Mouse (Mus musculus): ENCODE results near the gene Amt.
"Not testable (repeated sequence)": the region's sequence is repeated elsewhere in the genome, so short reads cannot be mapped to it uniquely, and the experiment has no call there.

Amt gene

DNA sequence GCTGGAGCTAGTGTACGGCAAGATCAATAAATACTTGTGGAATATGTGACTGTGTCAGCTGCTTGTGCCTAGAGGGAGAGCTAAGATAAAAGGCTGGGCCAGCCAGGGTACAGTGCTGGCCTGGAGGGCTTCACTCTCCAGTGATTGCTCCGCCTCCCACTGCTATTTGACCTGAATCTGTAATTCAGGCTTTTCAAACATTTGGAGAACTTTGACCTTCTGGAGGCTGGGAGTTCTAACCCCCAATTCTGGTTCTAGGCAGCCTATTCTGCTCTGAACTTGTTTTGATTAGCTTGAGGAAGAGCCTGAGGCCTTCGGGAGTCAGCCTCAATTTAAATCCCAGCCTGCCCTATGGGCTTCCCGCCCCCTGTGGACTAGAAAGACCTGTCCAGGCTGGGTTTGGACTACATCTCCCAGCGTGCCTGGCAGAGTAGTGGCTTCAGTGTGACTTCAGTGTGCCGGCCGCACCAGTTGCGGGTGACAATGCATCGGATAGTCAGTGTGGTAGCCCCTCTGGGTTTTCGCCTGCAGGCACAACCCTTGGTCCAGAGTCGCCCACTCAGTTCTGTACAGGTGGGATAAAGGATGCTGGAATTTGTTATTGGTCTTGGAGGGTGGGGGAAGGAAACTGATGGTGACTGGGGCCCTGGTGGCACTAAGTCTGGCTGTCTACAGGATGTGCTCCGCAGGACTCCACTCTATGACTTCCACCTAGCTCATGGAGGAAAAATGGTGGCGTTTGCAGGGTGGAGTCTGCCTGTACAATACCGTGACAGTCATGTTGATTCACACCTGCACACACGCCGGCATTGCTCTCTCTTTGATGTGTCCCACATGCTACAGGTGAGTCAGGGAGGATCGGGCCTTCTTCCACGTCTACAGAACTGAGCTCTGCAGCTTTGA lies at the start of gene Amt:
Gene Amt, plus strand, starts transcription at position 401 of the 903 bp plus-strand sequence.
- peak; percentile 34 for DNase-seq

GRCm38 (mm10) chr9:108248957-108249356 lies 47.7 kb upstream of the Amt start:
- DNase-seq, result no peak

GRCm38 (mm10) chr9:108251877-108252276 lies 44.8 kb upstream of the Amt start:
- DNase-seq, result no peak

DNA sequence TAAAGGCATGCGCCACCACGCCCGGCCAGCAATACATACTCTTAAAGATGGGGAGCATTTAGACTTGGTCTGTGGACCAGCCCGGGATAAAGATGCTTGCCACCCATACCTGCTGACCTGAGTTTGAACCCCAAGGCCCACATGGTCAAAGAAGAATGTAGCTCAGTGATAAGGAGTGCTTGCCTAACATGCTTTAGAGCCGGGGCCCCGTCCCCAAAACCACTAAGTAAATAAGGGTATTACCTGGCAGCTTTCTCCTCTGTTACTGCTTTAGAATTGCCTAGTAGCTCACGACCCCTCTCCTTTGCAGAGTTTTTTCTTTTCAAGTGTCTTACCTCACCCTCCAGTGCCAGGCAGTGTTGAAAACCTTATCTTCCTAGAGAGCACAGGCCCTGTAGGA lies 43.9 kb upstream of the Amt start:
- DNase-seq, result no peak

DNA sequence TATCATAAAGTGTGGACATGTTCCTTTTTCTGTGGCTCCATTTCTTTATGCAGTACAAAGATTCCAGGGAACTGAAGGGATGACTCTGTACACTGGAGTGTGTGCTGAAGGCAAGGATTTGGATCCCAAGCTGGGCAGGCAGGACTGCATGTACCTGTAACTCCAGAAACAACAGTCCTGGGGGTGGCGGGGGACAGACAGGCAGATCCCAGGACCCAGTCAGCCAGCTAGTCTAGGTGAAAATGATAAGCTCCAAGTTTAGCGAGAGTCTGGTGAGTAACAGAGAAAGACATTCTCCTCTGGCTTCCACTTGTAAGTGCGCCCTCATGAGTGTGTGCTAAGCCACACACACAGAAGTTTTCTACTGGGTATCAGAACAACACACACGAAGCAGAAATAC lies 36.1 kb upstream of the Amt start:
- no peak for DNase-seq

DNA sequence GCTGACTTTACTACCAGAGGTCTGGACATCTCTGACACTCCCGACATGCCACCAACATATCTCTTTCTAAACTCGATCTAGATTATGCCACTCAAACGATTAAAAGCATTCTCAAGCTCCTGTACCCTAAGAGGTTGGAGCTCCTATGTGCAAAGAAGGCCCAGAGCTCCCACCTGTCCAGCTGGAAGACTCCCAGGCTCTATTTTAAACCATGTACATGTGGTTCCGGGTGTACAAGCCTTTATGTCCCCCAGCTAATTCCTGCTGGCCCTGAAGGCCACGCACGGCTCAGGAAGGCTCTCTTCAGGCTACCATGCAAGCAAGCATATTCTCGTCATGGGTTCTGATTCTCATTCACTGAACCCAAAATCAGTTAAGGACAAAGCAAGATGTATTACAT lies 34.8 kb upstream of the Amt start:
- no peak for DNase-seq

DNA sequence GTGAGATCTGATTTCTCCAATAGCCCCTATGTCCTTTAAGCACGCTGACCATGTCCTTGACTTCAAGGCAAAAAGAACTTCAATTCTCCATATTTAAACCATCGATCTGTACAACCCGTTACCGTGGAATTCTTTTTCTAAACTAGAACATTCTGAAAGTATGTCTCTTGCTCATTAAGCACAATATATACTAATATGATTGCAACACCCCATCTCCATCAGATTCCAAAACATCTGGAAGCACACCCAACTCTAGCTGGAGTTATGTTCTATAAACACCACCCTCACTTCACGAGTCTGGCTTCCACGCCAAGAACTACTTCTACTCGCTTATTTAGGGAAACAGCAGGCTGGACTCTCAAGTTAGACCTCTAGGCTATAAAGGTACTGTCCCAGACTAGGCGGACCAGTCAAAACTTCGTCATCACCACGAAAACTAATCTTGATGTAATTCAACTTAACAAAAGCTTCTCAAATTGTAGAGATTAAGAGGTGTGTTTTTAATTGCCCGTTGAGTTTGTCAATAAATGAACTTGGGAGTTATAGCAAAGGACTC lies 34.1 kb upstream of the Amt start:
- DNase-seq, result no peak

DNA sequence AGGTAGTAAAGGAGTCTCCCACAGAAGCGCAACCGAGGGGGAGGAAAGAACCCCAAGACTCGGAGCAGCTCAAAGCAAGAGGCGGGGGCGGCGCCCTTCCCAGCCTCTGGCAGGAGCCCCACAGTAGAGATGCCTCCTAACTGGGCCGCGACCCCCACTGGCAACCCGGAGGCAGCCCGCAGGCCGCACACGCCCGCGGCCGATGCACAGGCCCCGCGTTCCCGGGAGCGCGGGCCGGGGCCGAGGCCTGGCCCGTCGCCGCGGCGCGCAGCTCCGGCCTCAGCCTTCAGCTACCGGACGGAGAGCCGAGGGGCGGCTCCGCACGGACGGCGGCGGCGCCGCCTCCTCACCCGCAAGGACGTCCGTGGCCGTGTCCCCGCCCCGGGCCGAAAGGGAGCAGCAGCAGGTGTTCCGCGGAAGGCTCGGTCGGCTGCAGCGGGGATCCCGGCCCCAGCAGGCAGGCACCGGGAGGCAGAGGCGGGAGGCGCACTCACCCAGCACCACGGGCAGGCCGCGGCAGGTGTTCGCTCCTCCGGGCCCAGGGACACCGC lies 33.4 kb upstream of the Amt start:
- DNase-seq, result peak; percentile 78

GRCm38 (mm10) chr9:108263690-108264190 lies 32.9 kb upstream of the Amt start, which contains the start of gene Dag1:
Gene Dag1 (minus strand): TSS chr9:108263958.
- peak; percentile 100 for DNase-seq

DNA sequence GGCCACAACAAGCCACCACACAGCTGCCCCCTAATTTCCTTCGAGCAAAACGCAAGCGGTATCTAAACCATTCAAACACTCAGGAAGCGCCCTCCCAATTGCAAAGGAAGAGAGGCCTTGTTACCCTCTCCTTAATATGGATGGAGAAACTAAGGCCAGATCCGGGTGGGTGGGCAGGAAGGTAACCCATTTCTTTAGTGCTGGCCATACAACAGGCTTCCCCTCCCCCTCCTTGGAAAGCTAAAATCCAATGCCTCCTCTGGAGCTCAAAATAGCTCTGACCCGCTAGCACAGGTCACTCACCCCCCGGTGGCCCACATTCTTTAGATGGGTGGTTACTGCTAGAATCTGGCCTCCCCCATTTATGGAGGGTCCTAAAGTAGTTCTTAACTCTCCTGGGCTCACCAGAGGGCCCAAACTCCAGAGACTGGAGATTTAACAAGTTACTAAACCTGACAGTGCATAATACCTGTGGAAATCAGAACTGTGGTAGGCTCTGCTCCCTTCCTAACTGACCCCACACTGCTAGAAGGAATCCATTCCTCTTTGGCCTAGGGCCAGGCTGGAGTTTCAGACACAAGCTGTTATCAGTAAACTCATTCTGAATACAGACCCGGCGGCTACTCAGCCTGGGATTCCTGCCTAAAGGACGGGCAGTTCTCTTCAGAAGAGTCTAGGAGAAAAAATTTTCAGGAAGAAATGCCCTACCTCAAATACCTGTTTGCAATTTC lies 32.3 kb upstream of the Amt start:
- DNase-seq, result peak; percentile 42

DNA sequence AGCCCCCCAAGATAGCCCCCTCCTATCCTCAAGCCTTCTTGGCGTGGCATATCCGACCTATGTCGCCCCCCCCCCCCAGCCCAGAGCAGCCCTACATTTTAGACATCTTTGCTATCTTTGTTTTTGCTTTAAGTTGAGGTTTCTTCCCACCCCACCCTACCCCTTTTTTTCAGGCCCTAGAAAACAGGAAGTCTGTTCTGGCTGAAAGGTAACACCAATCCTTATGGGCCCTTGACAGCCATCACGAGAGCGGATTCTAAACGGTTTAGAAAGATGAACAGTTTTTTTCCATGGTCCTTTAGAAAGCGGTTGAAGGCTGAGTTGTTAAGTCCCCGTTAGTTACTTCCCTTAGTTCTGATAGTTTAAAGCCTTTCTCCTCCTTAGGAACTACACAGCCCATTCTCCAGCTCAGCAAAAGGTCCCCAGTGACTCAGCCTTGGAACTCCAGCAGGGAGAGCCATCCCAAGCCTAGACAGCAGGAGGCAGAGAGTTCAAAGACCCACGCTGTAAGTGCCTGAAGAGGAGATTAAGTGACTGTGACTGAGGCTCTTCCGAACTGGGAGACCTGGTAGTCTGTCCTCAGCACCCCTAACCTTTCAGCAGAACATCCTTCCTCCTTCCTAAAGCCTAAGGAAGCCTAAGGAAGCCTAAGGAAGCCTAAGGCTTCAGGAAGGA lies 30.3 kb upstream of the Amt start:
- DNase-seq, result no peak

DNA sequence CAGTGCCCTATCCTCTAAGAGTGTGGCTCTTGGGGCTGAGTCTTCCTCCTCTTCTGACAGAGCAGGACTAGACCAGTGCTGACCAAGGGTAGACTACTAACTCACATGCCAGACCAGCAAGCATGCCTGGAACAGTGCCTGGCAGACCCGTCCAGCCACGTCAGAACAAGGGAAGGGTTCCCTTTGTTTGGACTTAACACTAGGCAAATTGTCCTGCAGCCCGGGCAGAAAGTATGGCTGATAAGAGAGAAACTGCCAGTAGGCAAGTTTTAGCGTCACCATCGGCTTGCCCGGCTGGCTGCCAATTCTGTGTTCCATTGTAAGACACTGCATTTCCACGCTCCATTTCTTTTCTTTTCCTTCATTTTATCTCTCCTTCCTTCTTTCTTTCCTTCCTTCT lies 29.0 kb upstream of the Amt start:
- no peak for DNase-seq

DNA sequence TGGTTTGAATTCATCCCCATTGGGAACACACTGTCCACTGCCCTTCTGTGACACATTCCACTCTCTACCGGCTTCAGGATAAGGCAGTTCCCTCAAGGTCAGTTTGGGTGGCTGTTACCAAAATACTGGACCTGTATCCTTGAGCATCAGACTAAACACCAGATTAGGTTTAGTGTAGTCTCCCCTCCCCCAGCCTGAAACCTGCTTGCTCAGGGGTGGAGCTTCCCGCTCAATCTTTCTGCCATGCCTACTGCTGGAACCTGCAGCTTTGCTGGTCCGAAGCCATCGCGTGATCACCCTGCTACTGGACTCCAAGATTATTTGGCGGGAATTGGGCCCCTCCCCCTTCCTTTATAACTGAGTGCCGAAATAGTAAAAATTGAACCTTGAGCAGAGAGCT lies 28.0 kb upstream of the Amt start:
- DNase-seq, result not testable (repeated sequence)

- DNase-seq, result no peak
Measured at GRCm38 (mm10) chr9:108271941-108272340, 24.7 kb upstream of the Amt start.

- DNase-seq, result no peak
Measured at GRCm38 (mm10) chr9:108272691-108273090, 24.0 kb upstream of the Amt start.

- no peak for DNase-seq
Measured at GRCm38 (mm10) chr9:108273485-108273884, 23.2 kb upstream of the Amt start.

- DNase-seq, result no peak
Measured at GRCm38 (mm10) chr9:108274476-108275330, 21.9 kb upstream of the Amt start.

GRCm38 (mm10) chr9:108275331-108275659 lies 21.4 kb upstream of the Amt start:
- no peak for DNase-seq

- peak; percentile 58 for DNase-seq
Measured at GRCm38 (mm10) chr9:108278697-108279450, 17.8 kb upstream of the Amt start.

GRCm38 (mm10) chr9:108280071-108280828 lies 16.4 kb upstream of the Amt start:
- no peak for DNase-seq
